Mouse (Mus musculus): ENCODE measurements around the gene Gngt1.

DNA sequence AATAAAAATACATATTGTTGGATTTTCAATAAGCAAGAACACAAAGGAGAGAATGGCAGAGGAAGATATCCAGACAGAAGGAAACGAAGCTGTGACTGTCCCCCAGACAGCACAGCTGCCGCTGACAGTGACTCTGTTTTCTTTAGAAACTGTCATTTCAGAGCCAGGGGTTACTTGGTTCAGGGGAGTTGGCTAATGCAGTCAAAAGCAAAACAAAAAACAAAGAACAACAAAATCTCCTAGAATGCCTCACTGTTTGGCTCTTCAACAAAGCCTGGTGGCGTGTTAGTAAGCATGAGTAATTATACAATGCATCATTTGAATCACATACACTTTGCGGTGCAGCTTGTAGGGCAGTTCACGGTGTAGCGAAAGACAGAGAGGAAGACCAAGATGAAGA lies 5.7 kb downstream of the Gngt1 start:
- TF ChIP-seq CTCF (IDR thresholded peaks at IDR 0.05): no peak
- TF ChIP-seq EP300 (IDR thresholded peaks at IDR 0.05; ENCODE audit: insufficient read depth, low read depth, low read length): no peak
- TF ChIP-seq POLR2A (IDR thresholded peaks at IDR 0.05; ENCODE audit: insufficient read depth, low read depth, low read length): no peak
